Mouse (Mus musculus): Measurements from ENCODE around the gene Ifna11. TPM values are rescaled to one million over a fixed set of nuclear protein-coding genes. Genes with fewer than 3 reads are reported as not detected.
"Not testable (repeated sequence)": the region's sequence is repeated elsewhere in the genome, so short reads cannot be mapped to it uniquely, and the experiment has no call there.

The Ifna11 gene
- total and polyA plus RNA-seq, 3 experiments = not detected

DNA sequence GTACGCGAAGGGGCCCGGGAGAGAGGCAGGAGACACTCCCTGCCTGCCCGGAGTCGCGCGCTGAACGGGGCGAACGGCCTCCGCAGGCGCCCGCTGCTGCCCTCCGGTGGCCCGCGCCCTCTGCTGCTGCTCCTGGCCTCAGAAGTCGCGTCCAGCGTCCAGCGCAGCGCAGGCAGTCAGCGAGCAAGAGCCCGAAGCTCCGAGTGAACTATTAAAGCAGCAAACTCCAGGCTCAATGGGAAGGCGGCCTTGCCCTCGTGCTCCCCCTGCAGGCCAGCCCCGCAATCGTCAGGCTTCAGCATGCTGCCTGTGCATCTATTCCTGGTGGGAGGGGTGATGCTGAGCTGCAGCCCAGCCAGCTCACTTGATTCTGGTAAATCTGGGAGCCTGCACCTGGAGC is 22.7 kb upstream of the Ifna11 start, which contains the start of gene Gm13279:
TSS of gene Gm13279 (plus strand) at position 301 of the 400 bp plus-strand sequence.
- H3K9me3 ChIP-seq (replicated peaks); H3K4me1 ChIP-seq (ENCODE audit: insufficient read depth, low read depth, low read length); H3K27me3 ChIP-seq (ENCODE audit: insufficient read depth, low read length); H3K36me3 ChIP-seq (replicated peaks); H3K4me3 ChIP-seq (ENCODE audit: low read depth, low read length); DNase-seq (ENCODE audit: low spot score); ATAC-seq (ENCODE audit: extremely low read depth, insufficient number of reproducible peaks, low FRiP score, poor library complexity, severe bottlenecking): not testable (repeated sequence)

DNA sequence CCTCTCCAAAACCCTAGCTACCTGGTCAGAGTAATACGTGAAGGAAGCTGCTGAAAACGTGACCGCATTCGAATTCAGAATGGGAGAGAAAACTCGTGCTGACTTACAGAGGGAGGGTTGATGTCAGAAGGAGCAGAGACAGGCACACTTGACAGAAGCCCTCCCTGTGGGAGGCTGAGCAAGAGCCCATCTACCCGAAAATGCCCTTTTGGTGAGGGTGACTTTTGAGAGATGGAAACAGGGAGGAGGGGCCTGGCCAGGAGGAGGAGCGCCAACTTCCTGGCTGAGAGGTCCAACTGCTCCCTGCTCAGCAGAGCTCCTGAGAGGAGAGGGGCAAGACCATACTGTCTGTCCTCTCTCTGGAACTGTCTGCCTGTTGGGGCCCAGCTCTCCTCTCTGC is 20.4 kb upstream of the Ifna11 start, which contains the start of gene Gm13285:
TSS of gene Gm13285 (plus strand) at position 301 of the 400 bp plus-strand sequence.
- DNase-seq (ENCODE audit: low spot score); ATAC-seq (ENCODE audit: extremely low read depth, insufficient number of reproducible peaks, low FRiP score, poor library complexity, severe bottlenecking): not testable (repeated sequence)

DNA sequence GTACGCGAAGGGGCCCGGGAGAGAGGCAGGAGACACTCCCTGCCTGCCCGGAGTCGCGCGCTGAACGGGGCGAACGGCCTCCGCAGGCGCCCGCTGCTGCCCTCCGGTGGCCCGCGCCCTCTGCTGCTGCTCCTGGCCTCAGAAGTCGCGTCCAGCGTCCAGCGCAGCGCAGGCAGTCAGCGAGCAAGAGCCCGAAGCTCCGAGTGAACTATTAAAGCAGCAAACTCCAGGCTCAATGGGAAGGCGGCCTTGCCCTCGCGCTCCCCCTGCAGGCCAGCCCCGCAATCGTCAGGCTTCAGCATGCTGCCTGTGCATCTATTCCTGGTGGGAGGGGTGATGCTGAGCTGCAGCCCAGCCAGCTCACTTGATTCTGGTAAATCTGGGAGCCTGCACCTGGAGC is 16.8 kb upstream of the Ifna11 start, which contains the start of gene Gm13287:
TSS of gene Gm13287 (plus strand) at position 301 of the 400 bp plus-strand sequence.
- not testable (repeated sequence) for H3K4me1 ChIP-seq (ENCODE audit: insufficient read depth, low read depth, low read length); DNase-seq (ENCODE audit: low spot score); H3K9me3 ChIP-seq (replicated peaks); H3K36me3 ChIP-seq (replicated peaks); ATAC-seq (ENCODE audit: extremely low read depth, insufficient number of reproducible peaks, low FRiP score, poor library complexity, severe bottlenecking); H3K27me3 ChIP-seq (ENCODE audit: insufficient read depth, low read length); H3K4me3 ChIP-seq (ENCODE audit: low read depth, low read length)

More for the DNA sequence above, 20.4 kb upstream of the Ifna11 start, which contains the start of gene Gm13285:
- not testable (repeated sequence) for H3K9me3 ChIP-seq (replicated peaks); H3K36me3 ChIP-seq (replicated peaks); H3K4me1 ChIP-seq (ENCODE audit: insufficient read depth, low read depth, low read length); H3K27me3 ChIP-seq (ENCODE audit: insufficient read depth, low read length); H3K4me3 ChIP-seq (ENCODE audit: low read depth, low read length)

DNA sequence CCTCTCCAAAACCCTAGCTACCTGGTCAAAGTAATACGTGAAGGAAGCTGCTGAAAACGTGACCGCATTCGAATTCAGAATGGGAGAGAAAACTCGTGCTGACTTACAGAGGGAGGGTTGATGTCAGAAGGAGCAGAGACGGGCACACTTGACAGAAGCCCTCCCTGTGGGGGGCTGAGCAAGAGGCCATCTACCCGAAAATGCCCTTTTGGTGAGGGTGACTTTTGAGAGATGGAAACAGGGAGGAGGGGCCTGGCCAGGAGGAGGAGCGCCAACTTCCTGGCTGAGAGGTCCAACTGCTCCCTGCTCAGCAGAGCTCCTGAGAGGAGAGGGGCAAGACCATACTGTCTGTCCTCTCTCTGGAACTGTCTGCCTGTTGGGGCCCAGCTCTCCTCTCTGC is 14.5 kb upstream of the Ifna11 start, which contains the start of gene Gm13288:
TSS of gene Gm13288 (plus strand) at position 301 of the 400 bp plus-strand sequence.
- not testable (repeated sequence) for H3K27me3 ChIP-seq (ENCODE audit: insufficient read depth, low read length); H3K4me1 ChIP-seq (ENCODE audit: insufficient read depth, low read depth, low read length); H3K36me3 ChIP-seq (replicated peaks); H3K9me3 ChIP-seq (replicated peaks); ATAC-seq (ENCODE audit: extremely low read depth, insufficient number of reproducible peaks, low FRiP score, poor library complexity, severe bottlenecking); DNase-seq (ENCODE audit: low spot score); H3K4me3 ChIP-seq (ENCODE audit: low read depth, low read length)

DNA sequence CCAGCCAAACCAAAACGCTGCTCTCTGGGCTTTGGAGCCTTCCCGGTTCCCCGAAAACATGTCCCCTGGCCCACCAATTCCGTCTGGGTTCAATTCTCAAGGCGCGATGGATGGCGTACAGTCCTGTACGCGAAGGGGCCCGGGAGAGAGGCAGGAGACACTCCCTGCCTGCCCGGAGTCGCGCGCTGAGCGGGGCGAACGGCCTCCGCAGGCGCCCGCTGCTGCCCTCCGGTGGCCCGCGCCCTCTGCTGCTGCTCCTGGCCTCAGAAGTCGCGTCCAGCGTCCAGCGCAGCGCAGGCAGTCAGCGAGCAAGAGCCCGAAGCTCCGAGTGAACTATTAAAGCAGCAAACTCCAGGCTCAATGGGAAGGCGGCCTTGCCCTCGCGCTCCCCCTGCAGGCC is 14.0 kb upstream of the Ifna11 start:
- not testable (repeated sequence) for ATAC-seq (ENCODE audit: extremely low read depth, insufficient number of reproducible peaks, low FRiP score, poor library complexity, severe bottlenecking); H3K9me3 ChIP-seq (replicated peaks); H3K4me1 ChIP-seq (ENCODE audit: insufficient read depth, low read depth, low read length); DNase-seq (ENCODE audit: low spot score); H3K36me3 ChIP-seq (replicated peaks); H3K27me3 ChIP-seq (ENCODE audit: insufficient read depth, low read length); H3K4me3 ChIP-seq (ENCODE audit: low read depth, low read length)

DNA sequence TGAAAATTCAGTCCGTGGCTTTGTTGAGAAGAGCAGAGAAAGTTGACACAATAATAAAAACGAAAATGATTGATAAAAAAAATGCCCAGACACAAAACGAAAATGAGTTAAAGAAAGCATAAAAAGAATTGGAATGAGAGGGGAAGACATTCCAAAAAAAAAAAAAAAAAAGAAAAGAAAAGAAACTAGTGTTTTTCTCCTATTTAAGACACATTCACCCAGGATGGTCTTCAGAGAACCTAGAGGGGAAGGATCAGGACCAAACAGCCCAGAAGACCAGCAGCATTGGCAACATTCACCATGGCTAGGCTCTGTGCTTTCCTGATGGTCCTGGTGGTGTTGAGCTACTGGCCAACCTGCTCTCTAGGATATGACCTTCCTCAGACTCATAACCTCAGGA is 3.8 kb upstream of the Ifna11 start, which contains the start of gene Ifna7:
TSS of gene Ifna7 (plus strand) at position 301 of the 400 bp plus-strand sequence.
- Histone ChIP-seq H3K4me3 (ENCODE audit: low read depth, low read length) (no peak within 1 kb of the TSS), H3K27me3 (ENCODE audit: insufficient read depth, low read length) (no peaks in the 10 kb centered on the region), H3K4me1 (ENCODE audit: insufficient read depth, low read depth, low read length) (no peaks in the 10 kb centered on the region), H3K9me3 (replicated peaks) (no peaks in the 10 kb centered on the region), H3K36me3 (replicated peaks) (no peaks in the 10 kb centered on the region)
- no peak for DNase-seq (ENCODE audit: low spot score)
- no peak for ATAC-seq (ENCODE audit: extremely low read depth, insufficient number of reproducible peaks, low FRiP score, poor library complexity, severe bottlenecking)
- no peak for TF ChIP-seq CTCF (IDR thresholded peaks at IDR 0.05; ENCODE audit: low read depth, low read length)
- TF ChIP-seq TAL1 (conservative IDR thresholded peaks at IDR 0.05; ENCODE audit: low read depth, low read length) = no peak
- TF ChIP-seq GATA2 (IDR thresholded peaks at IDR 0.05; ENCODE audit: borderline replicate concordance, low read depth, low read length) = no peak
- TF ChIP-seq GATA1 (IDR thresholded peaks at IDR 0.05; ENCODE audit: borderline replicate concordance, low read length) = no peak
- no peak for TF ChIP-seq POLR2AphosphoS5 (IDR thresholded peaks at IDR 0.05; ENCODE audit: insufficient replicate concordance, low read depth, low read length)

DNA sequence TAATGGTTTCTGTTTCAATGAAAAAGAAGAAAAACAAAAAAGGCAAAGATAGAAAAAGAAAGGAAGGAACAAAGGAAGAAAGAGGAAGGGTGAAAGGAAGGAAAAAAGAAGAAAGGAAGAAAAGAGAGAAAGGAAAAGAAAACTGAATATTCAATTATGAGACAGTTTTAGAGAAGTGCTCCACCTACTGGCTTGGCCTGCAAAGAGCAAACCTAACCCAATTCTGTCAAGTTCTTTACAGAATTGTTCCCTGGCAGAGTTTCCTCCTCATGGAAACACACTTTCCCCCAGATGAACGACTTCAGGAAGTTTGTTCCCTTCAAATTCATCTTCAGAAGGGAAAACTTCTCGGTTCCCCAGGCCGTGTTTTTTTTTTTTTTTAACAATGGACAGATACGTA is 3.2 kb downstream of the Ifna11 start:
- TF ChIP-seq CTCF (IDR thresholded peaks at IDR 0.05; ENCODE audit: low read depth, low read length) (no peak), TAL1 (conservative IDR thresholded peaks at IDR 0.05; ENCODE audit: low read depth, low read length) (no peak), GATA2 (IDR thresholded peaks at IDR 0.05; ENCODE audit: borderline replicate concordance, low read depth, low read length) (no peak), GATA1 (IDR thresholded peaks at IDR 0.05; ENCODE audit: borderline replicate concordance, low read length) (no peak), POLR2AphosphoS5 (IDR thresholded peaks at IDR 0.05; ENCODE audit: insufficient replicate concordance, low read depth, low read length) (no peak)
- H3K4me1 ChIP-seq (ENCODE audit: insufficient read depth, low read depth, low read length) = no peaks in the 10 kb centered on the region
- H3K36me3 ChIP-seq (replicated peaks) = no peaks in the 10 kb centered on the region
- no peak overlapping the region for H3K4me3 ChIP-seq (ENCODE audit: low read depth, low read length)
- DNase-seq (ENCODE audit: low spot score) (no peak), ATAC-seq (ENCODE audit: extremely low read depth, insufficient number of reproducible peaks, low FRiP score, poor library complexity, severe bottlenecking) (no peak)
- H3K9me3 ChIP-seq (replicated peaks) = no peaks in the 10 kb centered on the region
- H3K27me3 ChIP-seq (ENCODE audit: insufficient read depth, low read length) = no peaks in the 10 kb centered on the region

DNA sequence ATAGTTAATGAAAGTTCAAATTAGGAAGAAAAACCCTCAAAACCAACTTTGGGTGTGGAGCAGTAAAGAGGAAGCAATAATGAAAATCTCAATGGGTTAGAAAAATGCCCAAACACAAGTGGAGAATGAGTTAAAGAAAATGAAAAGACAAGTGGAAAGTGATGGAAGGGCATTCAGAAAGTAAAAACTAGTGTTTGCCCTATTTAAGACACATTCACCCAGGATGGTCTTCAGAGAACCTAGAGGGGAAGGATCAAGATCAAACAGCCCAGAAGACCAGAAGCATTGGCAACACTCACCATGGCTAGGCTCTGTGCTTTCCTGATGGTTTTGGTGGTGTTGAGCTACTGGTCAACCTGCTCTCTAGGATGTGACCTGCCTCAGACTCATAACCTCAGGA is 7.4 kb downstream of the Ifna11 start, which contains the start of gene Ifna6:
TSS of gene Ifna6 (plus strand) at position 301 of the 400 bp plus-strand sequence.
- DNase-seq (ENCODE audit: low spot score); H3K4me3 ChIP-seq (ENCODE audit: low read depth, low read length); ATAC-seq (ENCODE audit: extremely low read depth, insufficient number of reproducible peaks, low FRiP score, poor library complexity, severe bottlenecking); H3K4me1 ChIP-seq (ENCODE audit: insufficient read depth, low read depth, low read length); H3K36me3 ChIP-seq (replicated peaks); H3K9me3 ChIP-seq (replicated peaks); H3K27me3 ChIP-seq (ENCODE audit: insufficient read depth, low read length): not testable (repeated sequence)

All from G1E (cell line).